Mouse (Mus musculus) liver, embryonic 15.5 days (tissue): ENCODE measurements around the gene Ppp3cb. TPM values are rescaled to one million over a fixed set of nuclear protein-coding genes. Genes with fewer than 3 reads are reported as not detected.

Experiments
- ATAC-seq: fragments of 200-750 bp; cut with Nextera tagmentation; 2 replicates; pipeline ENCODE4 v1.8.0; 2017; ENCODE audit warnings: moderate number of reproducible peaks, mild to moderate bottlenecking, moderate library complexity; ENCODE audit not compliant: insufficient read depth
- H3K27ac ChIP-seq: fragments of 300-500 bp; sonication (generic); replicated peaks from 2 replicates; pipeline ENCODE4 v1.5.1; 2015; ENCODE audit warnings: mild to moderate bottlenecking, inconsistent platforms
- H3K27me3 ChIP-seq: fragments of 300-500 bp; sonication (generic); 2 replicates; pipeline ENCODE4 v1.6.1; 2015; ENCODE audit warnings: mild to moderate bottlenecking, inconsistent platforms
- H3K36me3 ChIP-seq: fragments of 300-500 bp; sonication (generic); replicated peaks from 2 replicates; pipeline ENCODE4 v1.6.1; 2015; ENCODE audit warnings: moderate library complexity, mild to moderate bottlenecking, inconsistent platforms
- H3K4me1 ChIP-seq: fragments of 300-500 bp; sonication (generic); replicated peaks from 2 replicates; pipeline ENCODE4 v1.6.1; 2015; ENCODE audit warnings: inconsistent platforms
- H3K4me2 ChIP-seq: fragments of 300-500 bp; sonication (generic); 2 replicates; pipeline ENCODE4 v1.6.1; 2015; ENCODE audit warnings: moderate library complexity, mild to moderate bottlenecking, inconsistent platforms
- H3K4me3 ChIP-seq: fragments of 300-500 bp; sonication (generic); replicated peaks from 2 replicates; pipeline ENCODE4 v1.5.1; 2015; ENCODE audit warnings: mild to moderate bottlenecking, inconsistent platforms
- H3K9ac ChIP-seq: fragments of 300-500 bp; sonication (generic); 2 replicates; pipeline ENCODE4 v1.6.1; 2015; ENCODE audit warnings: moderate library complexity, mild to moderate bottlenecking, inconsistent platforms
- H3K9me3 ChIP-seq: fragments of 300-500 bp; sonication (generic); replicated peaks from 2 replicates; pipeline ENCODE4 v1.6.1; 2016; ENCODE audit warnings: inconsistent platforms
- WGBS: fragments of 180-500 bp; shearing (Covaris S2); methylation state at CpG from one replicate; pipeline ENCODE4 v1.1.7; 2015; ENCODE audit warnings: mixed read lengths; ENCODE audit not compliant: insufficient replicate concordance; 5-methylcytosine and 5-hydroxymethylcytosine counted together
- polyA plus RNA-seq: library from polyadenylated mRNA; unstranded; fragments of >200 nt; fragmentation: Nextera tagmentation; extraction: Ambion mirVana; gene quantifications from 2 replicates; pipeline ENCODE4 v1.2.1, GENCODE M21; 2015

Gene Ppp3cb
- polyA plus RNA-seq, 1 experiment from 2014 or later, result 18.2 TPM

- no peaks in the 10 kb centered on the region for H3K9me3 ChIP-seq
- under 1% methylated on average over 48 of the region's 48 CpGs for WGBS
- peak within 1 kb of the TSS; percentile 83 for H3K9ac ChIP-seq
- peak within 1 kb of the TSS; percentile 82 for H3K4me2 ChIP-seq
- H3K4me1 ChIP-seq, result peaks cover 40% of the 10 kb centered on the region
- H3K36me3 ChIP-seq, result peaks cover 12% of the 10 kb centered on the region; the same call in 1 of the 2 replicates
- peak within 1 kb of the TSS; percentile 92 for H3K27ac ChIP-seq
- peak within 1 kb of the TSS; percentile 84 for H3K4me3 ChIP-seq
- ATAC-seq, result peak; percentile 80
- no peaks in the 10 kb centered on the region for H3K27me3 ChIP-seq
Measured at GRCm38 (mm10) chr14:20479291-20480194, 66.8 kb downstream of the Ppp3cb start, which contains the start of gene Anxa7. Gene Anxa7, minus strand, starts transcription at chr14:20480133.

- Histone ChIP-seq H3K9me3 (no peaks in the 10 kb centered on the region), H3K4me3 (peak overlapping the region; percentile 84), H3K4me1 (peaks cover 40% of the 10 kb centered on the region), H3K27ac (peak overlapping the region; percentile 92), H3K9ac (peak overlapping the region; percentile 83), H3K27me3 (no peaks in the 10 kb centered on the region), H3K36me3 (peaks cover 6% of the 10 kb centered on the region; the same call in 1 of the 2 replicates), H3K4me2 (peak overlapping the region; percentile 82)
- ATAC-seq, result peak; percentile 80
- under 1% methylated on average over 7 of the region's 7 CpGs for WGBS
Measured at GRCm38 (mm10) chr14:20478801-20479200, 67.6 kb downstream of the Ppp3cb start.

GRCm38 (mm10) chr14:20478385-20478784 is 68.0 kb downstream of the Ppp3cb start:
- H3K9me3 ChIP-seq, result no peaks in the 10 kb centered on the region
- H3K36me3 ChIP-seq, result peaks cover 10% of the 10 kb centered on the region; the same call in 1 of the 2 replicates
- H3K9ac ChIP-seq, result peak overlapping the region; percentile 83
- peak overlapping the region; percentile 92 for H3K27ac ChIP-seq
- 20% methylated on average over 3 of the region's 3 CpGs for WGBS
- H3K4me3 ChIP-seq, result peak overlapping the region; percentile 84
- H3K27me3 ChIP-seq, result no peaks in the 10 kb centered on the region
- H3K4me1 ChIP-seq, result peaks cover 40% of the 10 kb centered on the region
- peak overlapping the region; percentile 82 for H3K4me2 ChIP-seq
- peak; percentile 21; the same call in 1 of the 2 replicates for ATAC-seq

- H3K4me2 ChIP-seq, result peak overlapping the region; percentile 51
- peak overlapping the region; percentile 26; the same call in 1 of the 2 replicates for H3K4me3 ChIP-seq
- ATAC-seq, result no peak
- no peak overlapping the region; the same call in none of the 2 replicates for H3K9ac ChIP-seq
- peak overlapping the region; percentile 70 for H3K27ac ChIP-seq
- peaks cover 40% of the 10 kb centered on the region for H3K4me1 ChIP-seq
- no peaks in the 10 kb centered on the region for H3K27me3 ChIP-seq
- 62% methylated on average over 4 of the region's 4 CpGs for WGBS
- H3K9me3 ChIP-seq, result no peaks in the 10 kb centered on the region
- H3K36me3 ChIP-seq, result peaks cover 19% of the 10 kb centered on the region
Measured at GRCm38 (mm10) chr14:20477261-20478025, 68.9 kb downstream of the Ppp3cb start.

GRCm38 (mm10) chr14:20460216-20460615 is 86.2 kb downstream of the Ppp3cb start:
- no peaks in the 10 kb centered on the region for H3K27me3 ChIP-seq
- no peaks in the 10 kb centered on the region for H3K9me3 ChIP-seq
- no peak for ATAC-seq
- WGBS, result 85% methylated on average over 14 of the region's 14 CpGs
- no peak overlapping the region for H3K4me2 ChIP-seq
- H3K4me3 ChIP-seq, result no peak overlapping the region
- no peak overlapping the region for H3K9ac ChIP-seq
- peaks cover 95% of the 10 kb centered on the region for H3K36me3 ChIP-seq
- no peak overlapping the region for H3K27ac ChIP-seq
- H3K4me1 ChIP-seq, result no peaks in the 10 kb centered on the region

- Histone ChIP-seq H3K36me3 (peaks cover 79% of the 10 kb centered on the region), H3K27me3 (no peaks in the 10 kb centered on the region), H3K4me1 (no peaks in the 10 kb centered on the region), H3K27ac (no peak overlapping the region), H3K4me2 (no peak overlapping the region), H3K9ac (no peak overlapping the region), H3K9me3 (no peaks in the 10 kb centered on the region), H3K4me3 (no peak overlapping the region)
- no peak for ATAC-seq
- 84% methylated on average over 9 of the region's 9 CpGs for WGBS
Measured at GRCm38 (mm10) chr14:20458378-20458777, 88.0 kb downstream of the Ppp3cb start.

GRCm38 (mm10) chr14:20452929-20453328 is 93.4 kb downstream of the Ppp3cb start:
- H3K9ac ChIP-seq, result no peak overlapping the region
- ATAC-seq, result no peak
- WGBS, result 72% methylated on average over 5 of the region's 5 CpGs

GRCm38 (mm10) chr14:20451765-20452331 is 94.5 kb downstream of the Ppp3cb start, which contains the start of gene Cfap70:
Gene Cfap70, minus strand, starts transcription at chr14:20452226.
- peak within 1 kb of the TSS; percentile 19 for H3K27ac ChIP-seq
- peak within 1 kb of the TSS; percentile 78 for H3K4me2 ChIP-seq
- ATAC-seq, result peak; percentile 81
- no peaks in the 10 kb centered on the region; the same call in 1 of the 2 replicates for H3K27me3 ChIP-seq
- peak within 1 kb of the TSS; percentile 53 for H3K4me3 ChIP-seq
- peaks cover 17% of the 10 kb centered on the region for H3K36me3 ChIP-seq
- no peaks in the 10 kb centered on the region for H3K9me3 ChIP-seq
- peaks cover 17% of the 10 kb centered on the region for H3K4me1 ChIP-seq
- 2% methylated on average over 15 of the region's 15 CpGs for WGBS
- 0 out of 2 replicates have a peak within 1 kb of the TSS, but pooled peaks have one; percentile 22 for H3K9ac ChIP-seq

More at GRCm38 (mm10) chr14:20452929-20453328, 93.4 kb downstream of the Ppp3cb start:
- no peaks in the 10 kb centered on the region; the same call in 1 of the 2 replicates for H3K27me3 ChIP-seq
- peaks cover 17% of the 10 kb centered on the region for H3K4me1 ChIP-seq
- no peak overlapping the region for H3K4me2 ChIP-seq
- H3K36me3 ChIP-seq, result peaks cover 25% of the 10 kb centered on the region
- no peak overlapping the region for H3K4me3 ChIP-seq
- no peaks in the 10 kb centered on the region for H3K9me3 ChIP-seq
- no peak overlapping the region for H3K27ac ChIP-seq

- Histone ChIP-seq H3K9me3 (no peaks in the 10 kb centered on the region), H3K4me2 (peak overlapping the region; percentile 78), H3K4me1 (peaks cover 17% of the 10 kb centered on the region), H3K36me3 (peaks cover 11% of the 10 kb centered on the region), H3K9ac (0 out of 2 replicates have a peak overlapping the region, but pooled peaks have one; percentile 8), H3K4me3 (peak overlapping the region; percentile 53), H3K27me3 (no peaks in the 10 kb centered on the region; the same call in 1 of the 2 replicates), H3K27ac (peak overlapping the region; percentile 19; the same call in 1 of the 2 replicates)
- WGBS, result 21% methylated on average over 2 of the region's 2 CpGs
- ATAC-seq, result peak; percentile 51; the same call in 1 of the 2 replicates
Measured at GRCm38 (mm10) chr14:20451302-20451701, 95.1 kb downstream of the Ppp3cb start.
